Mouse (Mus musculus): ENCODE measurements around the gene Sde2. TPM values are rescaled to one million over a fixed set of nuclear protein-coding genes. Genes with fewer than 3 reads are reported as not detected.

Gene Sde2
- total RNA-seq, 2 experiments from 2014 or later = 18.0 to 29.8 TPM

DNA sequence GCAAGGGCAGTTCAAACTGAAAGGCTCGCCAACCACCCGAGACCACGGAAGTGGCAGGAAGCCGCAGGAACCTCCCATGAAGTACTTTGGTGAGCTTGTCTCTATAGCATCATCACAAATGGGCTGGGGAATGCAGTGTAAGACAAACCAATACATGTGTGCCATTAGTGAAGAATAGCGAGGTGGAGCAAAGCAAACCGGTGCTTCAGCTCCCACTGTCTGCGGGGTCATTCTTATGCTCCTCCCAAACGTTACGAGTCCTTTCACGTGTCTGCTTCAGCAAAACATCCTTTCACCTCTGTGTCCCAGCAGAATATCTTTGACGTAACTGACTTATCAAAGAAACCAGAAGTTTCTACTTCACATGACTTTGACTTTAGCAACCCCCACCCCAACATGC is 65.5 kb downstream of the Sde2 start:
- ATAC-seq (replicated peaks; ENCODE audit: poor library complexity, severe bottlenecking) = no peak

- no peak for ATAC-seq (replicated peaks; ENCODE audit: poor library complexity, severe bottlenecking)
Observed at GRCm38 (mm10) chr1:180917053-180917452, 66.1 kb downstream of the Sde2 start.

Other genes starting within 250 kb of the Sde2 start
- gene Lin9, start 210.0 kb upstream of the Sde2 start, total RNA-seq (2014; fragmentation: Nextera tagmentation) = 21.2 and 30.4 TPM in 2 replicates
- gene Lin9, start 210.0 kb upstream of the Sde2 start, total RNA-seq (2017) = 28.7 and 39.6 TPM in 2 replicates
- not detected in 2 replicates for gene Mixl1, start 154.1 kb upstream of the Sde2 start, total RNA-seq (2014; fragmentation: Nextera tagmentation)
- gene Mixl1, start 154.1 kb upstream of the Sde2 start, total RNA-seq (2017) = not detected in 2 replicates
- gene Acbd3, start 125.1 kb upstream of the Sde2 start, total RNA-seq (2014; fragmentation: Nextera tagmentation) = 23.5 and 26.5 TPM in 2 replicates
- 40.6 and 44.6 TPM in 2 replicates for gene Acbd3, start 125.1 kb upstream of the Sde2 start, total RNA-seq (2017)
- 1,208 and 1,212 TPM in 2 replicates for gene H3f3a, start 37.2 kb upstream of the Sde2 start, total RNA-seq (2014; fragmentation: Nextera tagmentation)
- 1,574 and 1,754 TPM in 2 replicates for gene H3f3a, start 37.2 kb upstream of the Sde2 start, total RNA-seq (2017)
- gene Lefty2, start 42.0 kb downstream of the Sde2 start, total RNA-seq (2014; fragmentation: Nextera tagmentation) = not detected in 2 replicates
- gene Lefty2, start 42.0 kb downstream of the Sde2 start, total RNA-seq (2017) = not detected in 2 replicates
- 48.7 and 53.2 TPM in 2 replicates for gene Pycr2, start 53.2 kb downstream of the Sde2 start, total RNA-seq (2014; fragmentation: Nextera tagmentation)
- gene Pycr2, start 53.2 kb downstream of the Sde2 start, total RNA-seq (2017) = 27.8 and 28.4 TPM in 2 replicates
- gene Lefty1, start 83.9 kb downstream of the Sde2 start, total RNA-seq (2014; fragmentation: Nextera tagmentation) = 1.5 TPM in 1 of 2 replicates, not detected in the other
- gene Lefty1, start 83.9 kb downstream of the Sde2 start, total RNA-seq (2017) = 0.47 TPM in 1 of 2 replicates, not detected in the other
- 29.5 and 36.9 TPM in 2 replicates for gene Tmem63a, start 91.2 kb downstream of the Sde2 start, total RNA-seq (2014; fragmentation: Nextera tagmentation)
- 14.8 and 16.1 TPM in 2 replicates for gene Tmem63a, start 91.2 kb downstream of the Sde2 start, total RNA-seq (2017)
- not detected in 2 replicates for gene Ephx1, start 169.8 kb downstream of the Sde2 start, total RNA-seq (2014; fragmentation: Nextera tagmentation)
- 0.13 and 2.1 TPM in 2 replicates for gene Ephx1, start 169.8 kb downstream of the Sde2 start, total RNA-seq (2017)
- gene 9130409I23Rik, start 200.1 kb downstream of the Sde2 start, total RNA-seq (2014; fragmentation: Nextera tagmentation) = not detected in 2 replicates
- not detected in 2 replicates for gene 9130409I23Rik, start 200.1 kb downstream of the Sde2 start, total RNA-seq (2017)